Mouse (Mus musculus) gastrocnemius, adult 8-10 months (tissue): ENCODE results near the gene Rom1. TPM values are rescaled to one million over a fixed set of nuclear protein-coding genes. Genes with fewer than 3 reads are reported as not detected.
"Not testable (repeated sequence)": the region's sequence is repeated elsewhere in the genome, so short reads cannot be mapped to it uniquely, and the experiment has no call there.

Source experiments
- DNase-seq, 2 experiments: peaks; one replicate each; pipeline ENCODE4 v3.0.0; 2022; ENCODE audit warnings: low spot score in 2 of 2
- total RNA-seq, 4 experiments: library from RNA; stranded (reverse); gene quantifications; 2 replicates each; pipeline ENCODE4 v1.2.4; 2022

Rom1 gene
- 1 to 10 TPM; 7.2 to 9.4 (median 8.7) TPM for total RNA-seq

DNA sequence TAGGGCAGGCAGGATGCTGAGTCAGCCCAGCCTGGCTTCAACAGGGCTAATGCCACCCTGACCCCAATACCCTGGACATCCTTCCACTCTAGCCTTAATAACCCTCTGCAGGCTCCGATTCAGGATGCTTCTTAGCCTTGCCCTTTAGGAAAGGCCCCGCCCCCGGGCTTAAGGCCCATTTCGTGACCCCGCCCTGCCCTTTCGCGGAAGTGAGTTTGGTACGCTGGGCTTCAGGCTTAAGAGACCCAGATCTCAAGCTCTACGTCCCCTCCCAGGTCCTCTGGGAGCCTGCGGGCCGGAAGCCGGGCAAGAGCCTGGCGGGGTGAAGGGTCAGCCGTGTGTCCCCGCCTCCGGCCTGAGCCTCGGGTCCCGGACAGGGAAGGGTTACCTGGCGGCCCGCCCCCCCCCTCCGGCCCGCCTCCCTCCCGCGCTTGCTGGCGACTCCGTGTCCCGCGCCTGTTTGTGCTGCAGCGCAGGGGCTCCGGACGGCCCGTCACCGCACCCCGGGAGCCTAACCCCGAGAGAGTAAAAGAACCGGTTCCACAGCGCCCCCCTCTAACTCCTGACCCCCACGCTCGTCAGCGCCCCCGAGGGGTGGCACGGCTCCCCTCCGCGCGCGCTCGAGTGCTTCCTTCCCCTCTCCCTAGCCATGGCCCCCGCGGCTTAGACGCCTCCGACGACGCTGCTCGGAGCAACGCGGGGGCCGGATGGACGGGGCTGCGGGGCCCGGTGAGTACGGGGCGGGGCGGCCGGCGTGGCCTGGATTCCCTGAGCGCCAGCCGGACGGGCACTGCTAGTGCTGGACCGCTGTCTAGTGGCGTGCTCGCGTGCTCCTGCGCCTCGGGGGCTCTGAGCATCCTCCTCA lies at the start of gene Rom1, which contains the start of gene Eml3:
Gene Rom1, minus strand, starts transcription at position 133 of the 865 bp plus-strand sequence.
Gene Eml3, plus strand, starts transcription at position 329 of the 865 bp plus-strand sequence.
- peak; percentile 92 for DNase-seq

DNA sequence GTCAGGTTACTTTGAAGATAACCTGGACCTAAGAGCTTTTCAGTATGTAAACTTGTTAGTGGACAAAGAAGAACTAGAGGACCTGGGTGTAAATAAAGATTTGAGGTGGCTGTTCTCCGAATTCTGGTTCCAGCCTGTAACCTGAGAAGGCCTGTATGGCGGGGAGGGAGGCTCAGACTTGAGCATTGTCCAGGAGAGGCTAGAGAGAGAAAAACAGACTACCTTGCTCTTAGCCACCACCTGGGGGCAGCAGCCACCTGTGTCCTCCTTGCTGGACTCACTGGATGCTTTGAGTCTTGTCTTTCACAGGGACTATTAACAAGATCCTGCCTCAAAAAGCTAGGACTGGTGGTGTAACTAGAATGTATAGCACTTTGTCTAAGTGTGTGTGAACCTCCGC lies 47.4 kb upstream of the Rom1 start:
- DNase-seq, result peak; percentile 60 to 68

DNA sequence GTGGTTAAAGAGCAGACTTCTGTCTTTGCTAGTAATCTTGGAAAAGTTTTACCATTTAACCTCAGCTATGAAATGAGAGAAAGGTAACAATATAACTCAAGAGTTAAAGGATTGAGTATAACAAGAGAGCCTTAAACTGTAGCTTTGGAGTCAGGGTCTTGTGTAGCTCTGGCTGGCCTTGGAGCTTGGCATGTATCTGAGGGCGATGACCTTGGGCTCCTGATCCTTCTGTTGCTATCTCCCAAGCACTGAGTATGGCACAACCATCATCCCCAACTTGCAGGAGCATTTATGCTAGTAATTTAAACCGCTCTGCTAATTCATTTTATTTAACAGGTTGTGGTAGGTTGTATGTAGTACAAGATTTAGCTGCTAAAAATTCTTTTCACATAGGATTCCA lies 46.3 kb upstream of the Rom1 start:
- DNase-seq, result no peak

DNA sequence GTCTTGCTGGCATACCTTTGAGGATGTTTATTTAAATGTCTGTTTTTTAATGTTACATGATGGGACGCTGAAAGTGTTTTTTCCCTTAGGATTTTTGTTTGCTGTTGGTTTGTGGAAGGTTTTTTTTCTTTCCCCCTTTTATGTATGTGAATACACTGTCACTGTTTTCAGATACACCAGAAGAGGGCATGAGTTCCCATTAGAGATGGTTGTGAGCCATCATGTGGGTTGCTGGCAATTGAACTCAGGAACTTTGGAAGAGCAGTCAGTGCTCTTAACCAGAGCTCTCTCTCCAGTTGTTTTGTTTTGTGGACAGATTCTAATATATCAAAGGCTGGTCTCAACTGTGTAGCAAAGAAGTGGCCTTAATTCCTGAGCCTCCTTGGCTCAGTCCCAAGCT lies 45.5 kb upstream of the Rom1 start:
- no peak for DNase-seq

DNA sequence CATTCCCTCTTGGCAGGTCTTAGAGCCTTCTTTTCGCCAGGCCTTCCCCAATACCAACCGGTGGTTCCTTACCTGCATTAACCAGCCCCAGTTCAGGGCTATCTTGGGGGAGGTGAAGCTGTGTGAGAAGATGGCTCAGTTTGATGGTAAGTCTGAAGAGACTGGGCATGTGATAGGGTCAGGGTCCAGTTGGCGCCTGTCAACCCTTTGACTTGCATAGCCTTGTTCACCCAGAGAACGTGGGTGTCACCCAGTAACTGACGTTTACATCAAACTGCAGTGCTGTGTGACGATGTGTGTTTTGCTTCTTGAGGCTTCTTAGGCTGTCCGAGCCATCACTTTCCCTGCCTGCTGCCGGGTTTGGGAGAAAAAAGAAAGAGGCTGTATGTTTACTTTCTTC lies 43.3 kb upstream of the Rom1 start:
- DNase-seq, result not testable (repeated sequence)

DNA sequence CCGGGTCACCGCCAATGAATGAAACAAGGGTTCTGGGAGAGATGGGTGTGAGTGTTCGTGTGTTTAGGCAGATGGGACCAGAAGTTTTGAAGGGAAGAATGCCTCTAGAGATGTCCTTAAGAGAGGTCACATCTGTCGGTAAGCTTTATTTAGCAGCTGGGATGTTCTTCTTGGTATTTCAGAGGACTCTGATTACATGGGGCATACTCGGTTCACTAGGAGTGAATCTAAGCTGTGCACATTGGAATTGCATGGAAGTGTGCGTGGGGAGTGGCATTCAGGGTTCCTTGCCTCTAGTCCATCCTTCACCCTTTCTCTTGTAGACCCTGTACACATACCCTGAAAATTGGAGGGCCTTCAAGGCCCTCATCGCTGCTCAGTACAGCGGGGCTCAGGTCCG lies 38.7 kb upstream of the Rom1 start:
- DNase-seq, result no peak

DNA sequence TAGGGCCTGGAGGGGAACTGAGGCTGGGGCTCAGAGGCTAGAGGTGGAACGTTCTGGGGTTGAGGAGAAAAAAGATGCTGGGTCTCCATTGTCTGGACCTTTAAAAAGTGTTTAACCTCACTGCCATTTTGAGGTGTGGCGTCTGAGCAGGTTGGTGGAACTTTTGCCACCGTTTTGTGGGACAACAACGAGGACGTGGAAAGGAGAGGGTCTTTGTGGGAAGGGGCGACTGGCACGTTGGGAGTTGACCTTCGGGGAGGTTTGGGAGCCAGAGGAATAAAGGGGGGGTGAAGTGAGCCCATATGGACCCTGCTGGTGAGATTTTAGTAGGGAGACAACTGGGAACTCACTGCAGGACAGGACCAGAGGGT lies 38.2 kb upstream of the Rom1 start:
- DNase-seq, result no peak

DNA sequence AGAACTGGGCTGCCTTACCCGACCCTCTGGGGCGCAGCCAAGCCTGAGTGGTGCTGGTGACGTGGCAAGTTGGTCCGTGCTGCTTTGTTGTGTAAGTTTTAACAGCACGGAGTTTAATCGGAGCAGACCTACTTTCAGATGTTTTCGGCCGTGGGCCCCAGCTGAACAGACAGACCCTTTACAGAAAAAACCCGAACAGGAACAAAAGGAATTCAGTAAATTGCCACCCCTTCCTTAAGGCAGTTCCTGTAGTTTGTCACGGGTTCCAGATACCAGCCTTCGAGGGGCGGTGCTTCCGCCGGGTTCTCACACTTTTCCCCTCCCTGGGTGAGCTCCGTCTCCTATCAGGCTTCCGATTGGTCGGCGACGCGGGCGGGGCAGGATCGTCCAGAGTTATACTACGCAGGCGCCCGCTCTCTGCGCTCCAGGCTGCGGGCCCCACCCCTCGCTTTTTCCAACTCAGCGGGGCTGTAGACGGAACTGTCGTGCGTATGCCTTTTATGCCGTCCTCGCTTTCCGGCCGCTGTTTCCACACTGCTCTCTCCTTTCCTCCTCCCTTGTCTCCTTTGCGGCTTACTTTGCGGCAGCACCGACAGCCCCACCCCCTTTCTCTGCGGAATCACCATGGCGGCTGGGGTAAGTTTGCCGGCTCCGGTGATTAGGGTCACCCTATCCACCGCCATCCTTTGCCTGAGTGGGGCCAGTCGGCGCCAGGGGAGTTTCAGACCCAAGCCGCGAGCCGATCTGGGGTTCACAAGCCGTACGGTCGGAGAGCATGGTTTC lies 37.6 kb upstream of the Rom1 start, which contains the start of gene Eef1g:
Gene Eef1g, plus strand, starts transcription at position 452 of the 783 bp plus-strand sequence.
- peak; percentile 98 to 99 for DNase-seq

DNA sequence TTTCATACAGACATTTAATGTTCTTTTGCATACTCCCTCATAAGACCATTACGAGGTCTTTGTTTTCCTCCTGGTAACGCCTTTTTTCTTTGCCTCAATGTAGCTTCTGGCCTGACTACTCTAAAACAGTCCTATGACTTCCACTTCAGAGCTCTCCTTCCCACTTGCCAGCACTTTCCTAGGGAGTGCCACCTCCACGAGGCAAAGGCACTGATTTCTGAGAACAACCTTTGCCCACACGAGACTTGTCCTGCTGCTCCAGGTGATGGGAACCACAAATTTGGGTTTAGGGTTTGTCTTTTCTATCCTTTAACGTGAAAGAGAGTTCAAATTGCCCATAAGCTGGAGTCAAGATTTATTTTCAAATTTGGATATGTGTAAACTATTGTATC lies 37.0 kb upstream of the Rom1 start:
- DNase-seq, result no peak

DNA sequence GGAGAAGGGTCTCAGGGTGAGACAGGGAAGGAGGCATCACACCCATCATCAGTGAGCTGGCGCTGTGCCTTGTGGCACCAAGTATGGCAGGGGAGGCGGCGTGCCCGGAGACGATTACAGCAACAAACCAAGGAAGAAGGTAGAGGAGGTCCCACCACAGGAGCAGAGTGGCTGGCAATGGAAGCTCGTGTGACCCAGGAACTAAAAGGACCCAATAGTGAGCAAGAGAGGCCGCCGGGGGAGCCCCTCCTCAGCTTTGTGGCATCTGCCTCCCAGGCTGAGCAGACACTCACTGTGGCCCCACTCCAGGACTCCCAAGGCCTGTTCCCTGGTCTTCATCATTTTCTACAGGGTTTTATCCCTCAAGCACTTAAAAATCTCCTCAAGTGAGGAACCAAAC lies 36.6 kb upstream of the Rom1 start:
- peak in 1 of 2 experiments; percentile 47 for DNase-seq

DNA sequence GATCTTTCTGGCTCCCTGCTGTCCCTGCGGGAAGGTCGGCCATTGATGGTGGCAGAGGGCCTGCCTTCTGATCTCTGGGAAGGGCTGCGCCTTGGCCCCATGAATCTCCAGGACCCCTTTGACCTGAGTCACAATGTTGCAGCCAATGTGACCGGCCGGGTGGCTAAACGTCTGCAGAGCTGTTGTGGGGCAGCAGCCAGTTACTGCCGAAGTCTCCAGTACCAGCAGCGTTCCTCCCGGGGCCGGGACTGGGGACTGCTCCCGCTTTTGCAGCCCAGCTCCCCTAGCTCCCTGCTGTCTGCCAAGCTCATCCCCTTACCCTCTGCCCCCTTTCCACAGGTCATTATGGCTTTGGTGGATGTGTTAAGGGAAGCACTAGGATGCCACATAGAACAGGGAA lies 35.9 kb upstream of the Rom1 start:
- no peak for DNase-seq

DNA sequence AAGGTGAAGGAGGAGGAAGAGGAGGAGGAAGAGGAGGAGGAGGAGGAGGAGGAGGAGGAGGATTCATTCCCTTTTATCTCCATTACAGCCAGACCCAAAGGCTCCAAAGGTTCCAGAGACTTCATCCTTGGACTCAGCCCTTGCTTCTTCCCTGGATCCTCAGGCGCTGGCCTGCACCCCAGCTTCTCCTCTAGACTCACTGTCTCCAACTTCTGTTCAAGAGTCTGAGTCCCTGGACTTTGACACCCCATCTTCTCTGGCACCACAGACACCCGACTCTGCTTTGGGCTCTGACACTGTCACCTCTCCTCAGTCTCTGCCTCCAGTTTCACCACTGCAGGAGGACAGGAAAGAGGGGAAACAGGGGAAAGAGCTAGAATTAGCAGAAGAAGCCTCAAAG lies 33.1 kb upstream of the Rom1 start:
- no peak for DNase-seq

DNA sequence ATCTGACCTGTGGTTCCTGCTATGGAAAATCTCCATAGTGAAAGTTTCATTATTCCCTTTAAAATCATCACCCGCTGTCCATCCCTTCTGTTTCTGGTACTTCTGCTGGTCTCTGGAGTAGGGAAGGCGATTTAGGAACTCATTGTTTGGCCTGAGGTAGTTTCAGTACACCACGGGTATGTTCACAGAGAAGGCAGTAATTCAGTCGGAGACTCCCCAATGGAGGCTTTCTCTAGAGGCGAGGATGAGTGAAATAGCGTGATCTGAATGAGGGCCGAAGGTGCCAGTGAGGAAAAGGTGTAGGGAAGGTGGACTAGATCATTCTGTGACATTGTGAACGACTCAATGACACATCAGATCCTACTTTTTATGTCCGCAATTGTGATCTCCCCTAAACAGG lies 25.0 kb upstream of the Rom1 start:
- no peak for DNase-seq

DNA sequence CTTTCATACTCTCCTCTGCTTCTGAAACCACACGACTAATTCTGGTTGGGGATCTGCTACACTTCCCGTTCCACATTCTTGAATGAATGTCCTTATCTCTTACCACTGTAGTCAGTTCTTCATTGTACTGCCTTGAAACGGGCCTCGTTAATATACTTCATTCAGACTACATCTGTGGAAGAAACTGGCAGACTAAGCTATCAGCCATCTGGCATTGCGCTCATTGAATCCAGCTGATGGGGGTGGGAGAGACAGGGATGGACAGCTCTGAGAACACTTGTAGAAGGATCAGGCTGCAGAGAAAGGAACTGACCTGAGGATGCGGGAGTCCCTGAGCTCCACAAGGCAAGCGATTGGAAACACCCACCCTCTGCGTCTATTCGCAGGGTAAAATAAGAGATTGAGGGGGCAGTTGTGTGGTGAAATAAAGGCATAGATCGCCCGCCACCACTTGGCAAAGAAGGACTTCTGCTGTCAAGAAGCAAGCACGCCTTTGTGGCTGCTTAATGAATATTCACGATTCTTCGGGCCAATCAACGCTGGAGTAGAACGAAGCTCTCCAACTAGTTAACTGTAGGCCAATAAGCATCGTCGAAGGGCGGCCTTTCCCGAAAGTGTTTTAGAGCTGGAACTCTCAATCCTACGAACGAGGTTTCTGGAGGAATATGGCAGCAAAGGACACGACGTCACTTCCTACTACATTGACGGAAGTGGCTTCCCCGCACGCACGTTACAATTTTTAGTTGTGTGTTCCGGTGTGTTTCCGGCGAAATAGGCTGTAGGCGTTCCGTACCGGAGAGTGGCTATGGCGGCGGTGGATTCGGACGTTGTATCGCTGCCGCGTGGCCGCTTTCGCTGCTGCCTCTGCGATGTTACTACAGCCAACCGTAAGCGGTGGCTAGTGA lies 24.2 kb upstream of the Rom1 start, which contains the start of gene Tut1:
Gene Tut1, plus strand, starts transcription at position 713 of the 905 bp plus-strand sequence.
- peak; percentile 83 to 86 for DNase-seq

DNA sequence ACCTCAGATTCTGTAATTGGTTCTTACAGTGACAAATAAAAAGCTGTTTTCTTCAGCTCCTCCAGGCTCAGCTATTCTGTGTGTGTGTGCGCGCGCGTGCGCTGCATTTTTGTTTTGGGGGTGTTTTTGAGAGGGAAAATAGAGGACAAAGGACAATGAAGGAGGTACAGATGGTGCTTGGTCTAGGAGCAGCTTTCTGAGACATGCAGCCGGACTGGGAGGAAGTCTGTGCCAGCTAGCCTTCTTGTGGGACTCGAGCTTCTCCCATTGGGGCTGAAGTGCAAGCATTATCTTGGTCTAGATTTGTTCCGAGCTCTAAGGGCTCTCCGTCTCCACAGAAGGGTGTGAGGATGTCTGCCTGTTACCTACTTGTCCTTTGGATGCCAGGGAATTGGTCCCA lies 23.1 kb upstream of the Rom1 start:
- no peak for DNase-seq

DNA sequence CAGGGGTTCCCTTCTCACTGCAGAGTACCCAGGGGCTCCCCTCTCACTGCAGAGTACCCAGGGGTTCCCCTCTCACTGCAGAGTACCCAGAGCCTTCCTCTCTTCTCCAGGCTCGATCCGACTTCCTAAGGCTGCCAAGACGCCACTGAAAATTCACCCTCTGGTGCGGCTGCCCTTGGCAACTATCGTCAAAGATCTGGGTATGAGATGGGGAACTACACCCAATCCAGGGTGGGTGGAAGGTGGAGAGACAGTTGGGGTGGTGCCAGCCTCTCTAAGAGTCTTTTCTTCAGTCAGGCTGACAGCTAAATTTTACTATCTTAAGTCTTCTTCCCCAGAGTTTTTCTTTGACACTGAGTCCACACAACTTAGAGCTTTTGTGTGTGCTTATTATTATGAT lies 21.0 kb upstream of the Rom1 start:
- no peak for DNase-seq

DNA sequence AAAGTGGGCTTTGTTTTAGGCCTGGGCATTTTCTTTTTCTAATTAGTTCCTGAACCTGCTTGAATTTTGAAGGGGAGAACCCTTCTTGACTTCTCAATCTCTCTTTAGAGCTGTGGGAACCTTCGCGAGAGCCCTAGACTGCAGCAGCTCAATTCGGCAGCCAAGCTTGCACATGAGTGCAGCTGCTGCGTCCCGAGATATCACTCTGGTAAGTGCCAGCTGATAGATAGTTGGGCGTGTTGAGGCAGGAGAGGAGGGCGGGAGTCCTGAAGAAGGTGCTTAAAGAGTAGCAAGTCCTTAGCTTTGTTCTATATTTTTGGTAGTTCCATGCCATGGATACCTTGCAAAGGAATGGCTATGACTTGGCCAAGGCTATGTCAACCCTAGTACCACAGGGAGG lies 17.8 kb upstream of the Rom1 start:
- DNase-seq, result no peak

DNA sequence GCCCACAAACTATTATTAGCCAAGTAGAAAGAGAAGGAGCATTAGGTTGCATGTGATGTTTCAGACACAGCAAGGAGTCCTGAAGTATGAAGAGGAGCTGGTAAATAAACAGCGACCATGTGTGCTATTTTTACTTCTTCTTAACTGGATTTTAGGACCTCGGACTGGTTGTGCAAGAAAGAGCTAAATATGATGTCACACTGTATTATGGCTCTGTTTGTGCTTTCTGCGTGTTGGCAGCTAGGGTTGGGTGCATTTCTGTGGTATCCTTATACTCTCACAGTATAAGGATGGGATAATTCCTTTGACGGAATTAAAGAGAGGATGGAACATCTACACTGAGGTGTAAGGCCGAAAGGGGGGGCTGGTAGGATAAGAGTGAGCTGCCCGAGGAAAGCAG lies 16.1 kb upstream of the Rom1 start:
- no peak for DNase-seq

DNA sequence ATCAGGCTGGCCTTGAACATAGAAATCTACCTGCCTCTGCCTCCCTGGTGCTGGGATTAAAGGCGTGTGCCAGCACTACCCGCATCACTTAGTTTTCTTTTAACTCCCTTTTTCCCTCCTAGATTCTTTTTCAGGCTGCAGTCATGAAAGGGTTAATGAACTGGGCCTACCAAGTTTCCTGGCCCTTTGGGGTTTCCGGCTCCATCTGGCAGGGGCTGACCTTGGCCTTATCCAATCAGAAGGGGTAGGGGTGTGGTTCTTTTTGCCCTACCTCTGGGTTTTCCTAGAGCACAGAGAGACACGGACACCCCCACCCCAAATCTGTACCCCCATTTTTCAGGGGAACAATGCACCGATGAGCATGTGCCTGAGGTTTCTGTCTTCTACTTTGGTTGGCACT lies 15.6 kb upstream of the Rom1 start:
- peak; percentile 56 to 61 for DNase-seq

DNA sequence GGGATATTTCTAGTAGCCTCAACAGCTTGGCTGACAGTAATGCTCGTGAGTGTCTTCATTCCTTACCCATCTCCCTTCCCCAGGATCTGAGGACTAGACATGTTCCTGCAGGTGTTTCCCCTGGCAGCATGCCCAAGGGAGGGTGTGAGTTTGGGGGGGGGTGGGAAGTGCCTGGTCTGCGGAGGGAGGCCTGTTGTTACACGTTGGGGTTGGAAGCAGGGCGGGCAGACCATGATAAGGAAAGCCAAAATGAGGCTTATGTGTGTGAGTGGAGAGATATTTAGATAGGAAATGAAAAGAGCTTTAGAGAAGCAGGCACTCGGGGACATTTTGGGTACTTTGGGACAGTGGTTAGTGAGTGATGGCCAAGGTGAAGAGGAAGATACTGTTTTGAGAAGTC lies 14.9 kb upstream of the Rom1 start:
- DNase-seq, result no peak

DNA sequence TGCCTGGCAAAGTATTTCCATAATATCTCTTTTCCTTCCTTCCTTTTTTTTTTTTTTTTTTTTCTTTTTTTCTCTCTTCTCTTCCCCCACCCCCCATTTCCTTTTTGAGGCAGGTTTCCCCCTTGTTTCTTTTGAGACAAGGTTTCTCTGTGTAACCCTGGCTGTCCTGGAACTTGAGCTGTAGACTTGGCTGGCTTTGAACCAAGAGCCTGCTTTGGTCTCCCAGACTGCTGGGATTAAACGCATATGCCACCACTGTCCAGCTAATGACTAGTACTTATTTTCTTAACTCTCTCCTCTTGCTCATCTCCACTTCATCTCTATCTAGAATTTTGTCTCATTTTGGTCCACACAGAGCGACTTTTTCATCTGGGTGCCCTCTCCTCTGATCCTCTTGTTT lies 13.9 kb upstream of the Rom1 start:
- DNase-seq, result no peak
